Mouse (Mus musculus) G1E (cell line): ENCODE data around the gene Ccdc88c.

Source experiments
- CTCF ChIP-seq: IDR thresholded peaks from 2 replicates; pipeline ENCODE4 v1.5.1; 2012; ENCODE audit warnings: low read depth, low read length, inconsistent platforms, mixed read lengths
- GATA1 ChIP-seq: IDR thresholded peaks from 2 replicates; pipeline ENCODE4 v1.6.1; 2012; ENCODE audit warnings: borderline replicate concordance, low read length, inconsistent platforms, mixed read lengths
- GATA2 ChIP-seq: IDR thresholded peaks from 2 replicates; pipeline ENCODE4 v1.6.1; 2012; ENCODE audit warnings: low read depth, low read length, inconsistent platforms, borderline replicate concordance
- POLR2AphosphoS5 ChIP-seq: IDR thresholded peaks from 2 replicates; pipeline ENCODE4 v1.6.1; 2012; ENCODE audit warnings: low read depth, low read length, inconsistent platforms; ENCODE audit not compliant: insufficient replicate concordance
- TAL1 ChIP-seq: conservative IDR thresholded peaks from 2 replicates; pipeline ENCODE4 v1.6.1; 2012; ENCODE audit warnings: low read depth, low read length, inconsistent platforms, mixed read lengths

DNA sequence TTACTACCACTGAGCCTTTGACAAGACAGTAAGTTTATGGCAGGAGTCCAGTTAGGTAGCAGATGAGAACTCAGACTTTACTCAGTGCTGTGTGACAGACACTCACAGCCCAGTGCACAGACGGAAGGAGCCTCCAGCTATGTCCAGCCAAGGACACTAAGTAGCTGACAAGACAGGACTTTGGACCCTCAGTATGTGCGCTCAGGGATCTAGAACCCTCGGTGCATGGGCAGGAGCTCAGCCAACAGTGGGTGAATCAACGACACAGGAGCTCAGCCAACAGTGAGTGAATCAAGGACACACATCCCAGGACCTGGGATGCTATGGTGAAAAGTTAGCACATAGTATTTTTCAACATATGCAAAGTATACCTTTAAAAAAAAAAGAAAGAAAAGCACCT, 92.1 kb downstream of the Ccdc88c start:
- TF ChIP-seq CTCF (no peak), GATA1 (no peak), TAL1 (no peak), POLR2AphosphoS5 (no peak), GATA2 (no peak)
